Mouse (Mus musculus) brain, embryonic 14.5 days (tissue): ENCODE results near the gene Sde2.

ENCODE experiments used
- CTCF ChIP-seq: fragments of 200-500 bp; IDR thresholded peaks from 2 replicates; pipeline ENCODE4 v1.5.1; 2012; ENCODE audit warnings: inconsistent platforms, mild to moderate bottlenecking, moderate library complexity, borderline replicate concordance; ENCODE audit not compliant: insufficient read depth, insufficient read length; ENCODE audit errors: extremely low read depth
- POLR2A ChIP-seq: fragments of 200-500 bp; IDR thresholded peaks from 2 replicates; pipeline ENCODE4 v1.6.1; 2012; ENCODE audit warnings: mild to moderate bottlenecking, inconsistent platforms, borderline replicate concordance; ENCODE audit not compliant: poor library complexity, insufficient read depth, insufficient read length, severe bottlenecking; ENCODE audit errors: extremely low read depth

- TF ChIP-seq CTCF (no peak), POLR2A (no peak)
These were observed 15.5 kb upstream of the Sde2 start for GRCm38 (mm10) chr1:180835273-180836015.
